Mouse (Mus musculus) liver, adult 2 months (tissue): ENCODE data around the gene Pgap3.

ENCODE experiments used
- CTCF ChIP-seq: fragments of 200-500 bp; IDR thresholded peaks from 2 replicates; pipeline ENCODE4 v1.5.1; 2011; ENCODE audit warnings: low read depth, low read length, control low read depth
- POLR2A ChIP-seq: fragments of 200-500 bp; IDR thresholded peaks from 2 replicates; pipeline ENCODE4 v1.6.1; 2011; ENCODE audit warnings: low read length, control low read depth; ENCODE audit not compliant: insufficient read depth; ENCODE audit errors: extremely low read depth

DNA sequence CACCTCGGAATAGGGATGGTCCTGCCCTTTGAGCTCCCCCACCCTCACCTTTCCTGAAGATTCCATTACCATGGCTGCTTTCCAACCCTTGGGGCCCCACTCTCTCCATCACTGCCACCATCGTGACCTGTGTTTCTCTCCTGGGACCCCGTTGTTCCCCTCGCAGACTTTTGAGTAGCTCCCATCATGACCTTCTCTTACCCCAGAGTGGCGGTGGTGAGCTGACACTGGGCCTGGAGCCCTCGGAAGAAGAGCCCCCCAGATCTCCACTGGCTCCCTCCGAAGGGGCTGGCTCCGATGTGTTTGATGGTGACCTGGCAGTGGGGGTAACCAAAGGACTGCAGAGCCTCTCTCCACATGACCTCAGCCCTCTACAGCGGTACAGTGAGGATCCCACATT, 35.4 kb upstream of the Pgap3 start:
- TF ChIP-seq CTCF (no peak), POLR2A (no peak)
